Mouse (Mus musculus) intestine, embryonic 14.5 days (tissue): ENCODE results near the gene Flt4. TPM values are rescaled to one million over a fixed set of nuclear protein-coding genes. Genes with fewer than 3 reads are reported as not detected.
A peak's percentile ranks its signal among the peaks of the same experiment; 100 is the strongest.

Source experiments
- ATAC-seq: fragments of 200-750 bp; cut with Nextera tagmentation; replicated peaks from 2 replicates; pipeline ENCODE4 v1.8.0; 2017; ENCODE audit warnings: low read depth, moderate number of reproducible peaks, moderate TSS enrichment, moderate library complexity; ENCODE audit not compliant: low FRiP score, low TSS enrichment
- DNase-seq: peaks from one replicate; pipeline ENCODE4 v3.0.0-alpha.2; 2018; ENCODE audit warnings: low spot score
- H3K27ac ChIP-seq: fragments of 300-500 bp; sonication (generic); 2 replicates; pipeline ENCODE4 v1.5.1; 2014; ENCODE audit warnings: low read depth, mild to moderate bottlenecking, control low read depth
- H3K27me3 ChIP-seq: fragments of 300-500 bp; sonication (generic); replicated peaks from 2 replicates; pipeline ENCODE4 v1.6.1; 2014; ENCODE audit warnings: low read length, control low read depth; ENCODE audit not compliant: control insufficient read depth, insufficient read depth
- H3K36me3 ChIP-seq: fragments of 300-500 bp; sonication (generic); 2 replicates; pipeline ENCODE4 v1.6.1; 2014; ENCODE audit warnings: low read length, control low read depth; ENCODE audit not compliant: control insufficient read depth, insufficient read depth
- H3K4me1 ChIP-seq: fragments of 300-500 bp; sonication (generic); replicated peaks from 2 replicates; pipeline ENCODE4 v1.6.1; 2014; ENCODE audit warnings: low read length, control low read depth, mixed read lengths; ENCODE audit not compliant: control insufficient read depth, insufficient read depth
- H3K4me2 ChIP-seq: fragments of 300-500 bp; sonication (generic); 2 replicates; pipeline ENCODE4 v1.6.1; 2014; ENCODE audit warnings: low read length
- H3K4me3 ChIP-seq: fragments of 300-500 bp; sonication (generic); 2 replicates; pipeline ENCODE4 v1.5.1; 2014; ENCODE audit warnings: low read depth, low read length, control low read depth, mixed read lengths
- H3K9ac ChIP-seq: fragments of 300-500 bp; sonication (generic); 2 replicates; pipeline ENCODE4 v1.6.1; 2014; ENCODE audit warnings: mild to moderate bottlenecking, low read length
- H3K9me3 ChIP-seq: fragments of 300-500 bp; sonication (generic); 2 replicates; pipeline ENCODE4 v1.6.1; 2016; ENCODE audit warnings: low read length, control low read depth; ENCODE audit not compliant: control insufficient read depth
- WGBS: fragments of 180-500 bp; shearing (Covaris S2); extraction: QIAGEN DNeasy Blood & Tissue Kit; methylation state at CpG from one replicate; pipeline ENCODE4 v1.1.7; 2014; 5-methylcytosine and 5-hydroxymethylcytosine counted together
- polyA plus RNA-seq: library from polyadenylated mRNA; unstranded; fragments of >200 nt; fragmentation: Nextera tagmentation; extraction: Ambion mirVana; gene quantifications from 2 replicates; pipeline ENCODE4 v1.2.1, GENCODE M21; 2014

Flt4 gene
- polyA plus RNA-seq, 1 experiment from 2014 or later: 6.1 TPM

GRCm38 (mm10) chr11:49632256-49632655, 23.2 kb downstream of the Flt4 start:
- H3K9ac ChIP-seq: no peak overlapping the region
- H3K4me3 ChIP-seq: no peak overlapping the region
- ATAC-seq (no peak), DNase-seq (no peak)
- no peaks in the 10 kb centered on the region for H3K36me3 ChIP-seq
- no peaks in the 10 kb centered on the region for H3K9me3 ChIP-seq
- H3K4me2 ChIP-seq: no peak overlapping the region
- 65% methylated on average over 2 of the region's 2 CpGs for WGBS
- peaks cover 48% of the 10 kb centered on the region for H3K27me3 ChIP-seq
- H3K27ac ChIP-seq: no peak overlapping the region
- H3K4me1 ChIP-seq: no peaks in the 10 kb centered on the region

GRCm38 (mm10) chr11:49634101-49634500, 25.0 kb downstream of the Flt4 start:
- 4% methylated on average over 22 of the region's 22 CpGs for WGBS
- ATAC-seq: peak; percentile 68
- DNase-seq: no peak

GRCm38 (mm10) chr11:49635671-49636070, 26.6 kb downstream of the Flt4 start:
- Histone ChIP-seq H3K4me2 (no peak overlapping the region), H3K27me3 (peaks cover 54% of the 10 kb centered on the region)
- ATAC-seq: no peak

More at GRCm38 (mm10) chr11:49634101-49634500, 25.0 kb downstream of the Flt4 start:
- H3K36me3 ChIP-seq: no peaks in the 10 kb centered on the region
- no peaks in the 10 kb centered on the region for H3K4me1 ChIP-seq
- H3K9ac ChIP-seq: no peak overlapping the region
- H3K9me3 ChIP-seq: no peaks in the 10 kb centered on the region
- H3K27me3 ChIP-seq: peaks cover 54% of the 10 kb centered on the region
- H3K4me3 ChIP-seq: no peak overlapping the region
- peak overlapping the region; percentile 36 for H3K4me2 ChIP-seq
- H3K27ac ChIP-seq: no peak overlapping the region

DNA sequence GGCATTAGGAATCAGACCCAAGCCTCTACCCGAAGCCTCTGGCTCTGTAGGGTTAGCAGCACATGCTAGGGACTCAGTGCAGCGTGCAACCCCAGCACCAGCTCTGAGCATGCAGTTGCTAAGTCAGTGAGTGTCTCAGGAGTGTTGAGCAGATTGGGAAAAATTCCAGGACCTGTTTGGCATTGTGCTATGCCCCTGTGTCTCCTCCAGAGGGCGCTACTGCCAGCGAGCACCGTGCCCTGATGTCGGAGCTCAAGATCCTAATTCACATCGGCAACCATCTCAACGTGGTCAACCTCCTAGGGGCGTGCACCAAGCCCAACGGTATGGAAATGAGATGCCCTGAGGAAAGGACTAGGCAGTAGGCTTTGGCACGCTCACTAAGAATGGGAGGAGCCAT, 27.4 kb downstream of the Flt4 start:
- H3K9me3 ChIP-seq: no peaks in the 10 kb centered on the region

More at GRCm38 (mm10) chr11:49635671-49636070, 26.6 kb downstream of the Flt4 start:
- no peak overlapping the region for H3K4me3 ChIP-seq
- no peak for DNase-seq
- no peaks in the 10 kb centered on the region for H3K9me3 ChIP-seq
- H3K27ac ChIP-seq: no peak overlapping the region
- no peaks in the 10 kb centered on the region for H3K36me3 ChIP-seq
- H3K9ac ChIP-seq: no peak overlapping the region
- no peaks in the 10 kb centered on the region for H3K4me1 ChIP-seq
- 64% methylated on average over 6 of the region's 6 CpGs for WGBS

DNA sequence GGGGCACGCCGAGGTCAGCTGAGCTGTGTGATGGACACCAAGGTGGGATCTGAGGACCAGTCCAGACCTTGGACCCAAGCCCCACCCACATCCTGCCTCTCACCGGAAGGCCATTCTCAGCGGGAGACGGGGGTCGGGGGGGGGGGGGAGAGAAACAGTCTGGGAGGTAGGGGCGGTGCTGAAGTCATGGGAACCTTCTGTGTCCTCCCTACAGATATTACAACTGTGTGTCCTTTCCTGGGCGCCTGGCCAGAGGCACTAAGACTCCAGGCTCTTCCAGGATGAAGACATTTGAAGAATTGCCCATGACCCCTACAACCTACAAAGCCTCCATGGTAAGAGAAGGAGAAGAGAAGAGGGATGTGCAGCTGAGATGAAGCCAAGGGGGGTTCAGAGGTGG, 36.6 kb downstream of the Flt4 start:
- no peak for ATAC-seq
- Histone ChIP-seq H3K36me3 (no peaks in the 10 kb centered on the region), H3K4me1 (no peaks in the 10 kb centered on the region), H3K4me3 (no peak overlapping the region), H3K9me3 (no peaks in the 10 kb centered on the region), H3K27ac (no peak overlapping the region), H3K9ac (no peak overlapping the region), H3K4me2 (no peak overlapping the region), H3K27me3 (no peaks in the 10 kb centered on the region)
- 44% methylated on average over 8 of the region's 8 CpGs for WGBS
- no peak for DNase-seq

More for the DNA sequence above, 27.4 kb downstream of the Flt4 start:
- Histone ChIP-seq H3K36me3 (no peaks in the 10 kb centered on the region), H3K4me1 (no peaks in the 10 kb centered on the region), H3K27me3 (peaks cover 54% of the 10 kb centered on the region), H3K9ac (no peak overlapping the region), H3K27ac (no peak overlapping the region), H3K4me2 (no peak overlapping the region), H3K4me3 (no peak overlapping the region)
- DNase-seq (no peak), ATAC-seq (no peak)
- WGBS: 6% methylated on average over 11 of the region's 11 CpGs

GRCm38 (mm10) chr11:49650113-49650993, 41.3 kb downstream of the Flt4 start:
- H3K27me3 ChIP-seq: no peaks in the 10 kb centered on the region
- H3K4me2 ChIP-seq: no peak overlapping the region
- H3K27ac ChIP-seq: no peak overlapping the region
- ATAC-seq (no peak), DNase-seq (no peak)
- no peak overlapping the region for H3K9ac ChIP-seq
- 58% methylated on average over 18 of the region's 18 CpGs for WGBS
- H3K4me1 ChIP-seq: no peaks in the 10 kb centered on the region
- no peaks in the 10 kb centered on the region for H3K36me3 ChIP-seq
- H3K9me3 ChIP-seq: no peaks in the 10 kb centered on the region
- no peak overlapping the region for H3K4me3 ChIP-seq

DNA sequence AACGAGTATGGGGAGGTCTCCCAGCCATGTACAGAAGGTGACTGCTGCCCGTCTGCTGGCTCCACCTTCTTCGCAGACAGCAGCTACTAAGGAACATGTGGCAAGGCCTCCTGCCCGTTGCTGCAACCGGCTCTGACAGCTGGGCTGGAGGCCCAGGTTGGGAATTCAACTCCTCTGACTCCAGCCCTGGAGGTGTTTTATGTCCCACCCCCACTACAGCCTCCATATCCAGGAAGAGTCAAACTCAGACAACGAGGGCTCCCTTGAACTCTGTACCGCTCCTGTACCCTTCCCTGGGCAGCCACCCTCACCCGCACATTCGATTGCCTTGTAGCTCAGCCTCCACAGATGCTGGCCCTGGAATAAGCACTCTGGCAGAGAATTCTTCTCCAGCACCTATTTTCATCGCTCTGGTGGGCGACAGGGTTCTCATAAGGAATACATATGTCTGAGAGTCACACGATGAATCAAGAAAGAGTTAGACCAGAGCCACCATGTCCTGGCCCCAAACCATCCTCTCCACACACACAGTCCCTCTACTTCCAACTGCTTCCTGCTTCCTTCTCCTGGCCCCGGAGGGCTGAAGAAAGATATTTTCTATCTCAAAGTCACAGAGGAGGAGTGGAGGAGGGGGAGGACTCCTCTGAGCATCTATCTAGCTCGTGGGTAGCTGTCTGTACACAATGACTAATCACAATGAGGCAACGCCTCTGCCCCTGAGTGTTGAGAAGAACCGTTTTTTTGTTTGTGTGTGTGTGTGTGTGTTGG, 42.1 kb downstream of the Flt4 start:
- no peaks in the 10 kb centered on the region for H3K27me3 ChIP-seq
- no peak overlapping the region for H3K4me3 ChIP-seq
- WGBS: 64% methylated on average over 16 of the region's 16 CpGs
- DNase-seq (no peak), ATAC-seq (no peak)
- no peaks in the 10 kb centered on the region for H3K9me3 ChIP-seq
- no peak overlapping the region for H3K27ac ChIP-seq
- no peak overlapping the region for H3K4me2 ChIP-seq
- H3K36me3 ChIP-seq: no peaks in the 10 kb centered on the region
- H3K4me1 ChIP-seq: no peaks in the 10 kb centered on the region
- H3K9ac ChIP-seq: no peak overlapping the region

- Histone ChIP-seq H3K27ac (no peak overlapping the region), H3K4me2 (no peak overlapping the region), H3K4me1 (no peaks in the 10 kb centered on the region), H3K36me3 (no peaks in the 10 kb centered on the region), H3K4me3 (no peak overlapping the region), H3K9me3 (no peaks in the 10 kb centered on the region), H3K27me3 (no peaks in the 10 kb centered on the region), H3K9ac (no peak overlapping the region)
- WGBS: 79% methylated on average over 10 of the region's 10 CpGs
- DNase-seq: no peak
- no peak for ATAC-seq
Observed at GRCm38 (mm10) chr11:49651762-49652322, 42.8 kb downstream of the Flt4 start.
